Mouse (Mus musculus): ENCODE data around the gene Plbd1. TPM values are rescaled to one million over a fixed set of nuclear protein-coding genes. Genes with fewer than 3 reads are reported as not detected.

Plbd1 gene
- total and polyA plus RNA-seq, 2 experiments from 2014 or later, result 11.9 to 13.3 TPM

DNA sequence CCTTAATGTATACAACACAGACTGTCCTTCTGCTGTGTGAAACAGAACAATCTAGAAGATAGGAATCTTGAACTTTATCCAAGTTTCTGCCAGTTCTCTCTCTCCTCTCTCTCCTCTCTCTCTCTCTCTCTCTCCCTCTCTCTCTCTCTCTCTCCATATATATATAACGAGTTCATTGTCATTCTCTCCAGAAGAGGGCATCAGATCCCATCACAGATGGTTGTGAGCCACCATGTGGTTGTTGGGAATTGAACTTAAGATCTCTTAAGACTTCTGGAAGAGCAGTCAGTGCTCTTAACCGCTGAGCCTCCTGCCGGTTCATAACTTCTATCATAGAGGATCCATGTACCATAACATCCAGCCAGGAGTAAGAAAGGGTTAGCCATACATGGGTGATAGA, 26.7 kb downstream of the Plbd1 start:
- Histone ChIP-seq H3K4me2 (ENCODE audit: low read depth, low read length) (no peak overlapping the region), H3K9ac (replicated peaks; ENCODE audit: low read depth, low read length) (no peak overlapping the region), H3K4me1 (ENCODE audit: control insufficient read depth, insufficient read depth) (no peaks in the 10 kb centered on the region), H3K27me3 (ENCODE audit: control insufficient read depth, insufficient read depth, low read length) (no peaks in the 10 kb centered on the region), H3K4me3 (ENCODE audit: low read depth, low read length) (no peak overlapping the region), H3K9me3 (replicated peaks; ENCODE audit: control insufficient read depth, low read length) (no peaks in the 10 kb centered on the region), H3K36me3 (replicated peaks; ENCODE audit: control insufficient read depth, insufficient read depth, low read length) (no peaks in the 10 kb centered on the region), H3K27ac (ENCODE audit: low read depth) (no peak overlapping the region)
- DNase-seq (ENCODE audit: low spot score), result no peak
- no peak for ATAC-seq (ENCODE audit: insufficient read depth, low read depth)
- 67% methylated on average over 3 of the region's 3 CpGs for WGBS
- TF ChIP-seq CTCF (IDR thresholded peaks at IDR 0.05; ENCODE audit: low read depth) (no peak; the same call in 1 of the 2 replicates), EP300 (IDR thresholded peaks at IDR 0.05; ENCODE audit: low read depth) (no peak)

DNA sequence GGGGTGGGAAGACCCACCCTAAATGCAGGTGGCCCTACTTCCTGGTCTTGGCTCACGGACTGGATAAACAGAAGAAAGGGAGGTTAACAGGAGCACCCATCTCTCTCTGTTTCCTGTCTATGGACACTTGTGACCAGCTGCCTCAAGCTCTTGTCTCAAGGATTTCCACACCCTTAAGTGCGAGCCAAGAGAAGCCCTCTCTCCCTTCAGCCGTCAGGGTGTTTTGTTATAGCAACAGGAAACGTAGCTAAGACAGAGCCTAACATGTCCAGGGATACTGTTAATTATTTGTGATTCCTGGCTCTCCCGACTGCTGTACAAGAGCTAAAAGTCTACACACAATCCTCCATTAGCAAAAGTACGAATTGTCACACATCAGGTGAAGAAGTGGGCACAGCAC, 28.0 kb downstream of the Plbd1 start:
- Histone ChIP-seq H3K27me3 (ENCODE audit: control insufficient read depth, insufficient read depth, low read length) (no peaks in the 10 kb centered on the region), H3K4me2 (ENCODE audit: low read depth, low read length) (no peak overlapping the region), H3K4me3 (ENCODE audit: low read depth, low read length) (no peak overlapping the region), H3K9ac (replicated peaks; ENCODE audit: low read depth, low read length) (no peak overlapping the region), H3K36me3 (replicated peaks; ENCODE audit: control insufficient read depth, insufficient read depth, low read length) (no peaks in the 10 kb centered on the region), H3K4me1 (ENCODE audit: control insufficient read depth, insufficient read depth) (no peaks in the 10 kb centered on the region), H3K9me3 (replicated peaks; ENCODE audit: control insufficient read depth, low read length) (no peaks in the 10 kb centered on the region), H3K27ac (ENCODE audit: low read depth) (no peak overlapping the region)
- no peak for TF ChIP-seq CTCF (IDR thresholded peaks at IDR 0.05; ENCODE audit: low read depth)
- TF ChIP-seq EP300 (IDR thresholded peaks at IDR 0.05; ENCODE audit: low read depth), result no peak
- DNase-seq (ENCODE audit: low spot score) (no peak), ATAC-seq (ENCODE audit: insufficient read depth, low read depth) (no peak)
- WGBS, result 41% methylated on average over 6 of the region's 6 CpGs

DNA sequence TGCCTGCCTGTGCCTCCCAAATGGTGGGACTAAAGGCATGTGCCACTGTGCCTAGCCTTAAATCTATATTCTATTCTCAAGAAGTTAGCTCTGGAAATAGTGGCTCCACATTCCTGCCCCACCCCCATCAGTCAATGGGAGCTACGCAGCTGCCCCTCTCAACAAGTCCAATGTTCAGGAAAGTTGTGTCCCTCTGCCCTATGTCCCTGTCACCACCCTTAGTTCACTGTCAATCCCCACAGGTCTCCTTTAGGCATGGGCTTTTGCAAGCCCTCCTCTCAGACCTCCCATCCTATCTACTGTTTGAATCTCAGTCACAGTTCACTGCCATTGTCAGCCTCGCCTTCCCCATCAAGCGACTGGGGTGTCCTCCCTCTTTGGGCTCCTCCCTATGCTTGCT, 28.6 kb downstream of the Plbd1 start:
- H3K9ac ChIP-seq (replicated peaks; ENCODE audit: low read depth, low read length), result no peak overlapping the region
- no peak overlapping the region for H3K4me2 ChIP-seq (ENCODE audit: low read depth, low read length)
- ATAC-seq (ENCODE audit: insufficient read depth, low read depth) (no peak), DNase-seq (ENCODE audit: low spot score) (no peak)
- TF ChIP-seq CTCF (IDR thresholded peaks at IDR 0.05; ENCODE audit: low read depth) (no peak), EP300 (IDR thresholded peaks at IDR 0.05; ENCODE audit: low read depth) (no peak)
- no peaks in the 10 kb centered on the region for H3K4me1 ChIP-seq (ENCODE audit: control insufficient read depth, insufficient read depth)
- H3K27ac ChIP-seq (ENCODE audit: low read depth), result no peak overlapping the region
- H3K36me3 ChIP-seq (replicated peaks; ENCODE audit: control insufficient read depth, insufficient read depth, low read length), result no peaks in the 10 kb centered on the region
- H3K4me3 ChIP-seq (ENCODE audit: low read depth, low read length), result no peak overlapping the region
- no peaks in the 10 kb centered on the region for H3K9me3 ChIP-seq (replicated peaks; ENCODE audit: control insufficient read depth, low read length)
- H3K27me3 ChIP-seq (ENCODE audit: control insufficient read depth, insufficient read depth, low read length), result no peaks in the 10 kb centered on the region
- whole genome bisulfite sequencing, result 84% methylated on average over 3 of the region's 3 CpGs

DNA sequence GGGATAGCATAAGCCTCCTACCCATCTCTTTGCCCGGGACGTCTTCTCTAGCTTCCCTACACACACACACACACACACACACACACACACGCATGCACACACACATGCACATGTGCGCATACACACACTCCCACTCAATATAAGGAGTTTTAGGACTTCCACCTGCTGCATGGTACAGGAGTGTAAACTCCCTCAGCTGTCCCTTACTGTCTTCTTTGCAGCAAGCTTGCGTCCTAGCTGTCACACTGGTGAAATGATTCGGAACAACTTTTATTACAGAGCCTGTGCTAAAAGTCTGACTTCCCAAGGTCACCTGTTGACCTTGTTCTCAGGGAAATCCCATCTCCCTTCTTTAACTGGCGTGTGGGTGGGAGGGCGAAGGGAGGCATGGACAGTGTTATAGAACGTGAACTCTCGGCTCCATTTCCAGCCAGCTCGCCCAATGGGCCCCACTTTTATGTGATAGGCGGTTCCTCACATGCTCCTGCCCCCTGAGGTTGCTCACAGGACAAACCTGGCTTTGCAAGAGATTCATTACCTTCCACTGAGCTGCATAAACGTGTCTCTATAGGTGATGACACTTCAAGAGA, 29.7 kb downstream of the Plbd1 start:
- no peak for ATAC-seq (ENCODE audit: insufficient read depth, low read depth)
- TF ChIP-seq CTCF (IDR thresholded peaks at IDR 0.05; ENCODE audit: low read depth) (no peak), EP300 (IDR thresholded peaks at IDR 0.05; ENCODE audit: low read depth) (no peak)
- WGBS, result 75% methylated on average over 13 of the region's 13 CpGs
- Histone ChIP-seq H3K4me2 (ENCODE audit: low read depth, low read length) (no peak overlapping the region), H3K4me3 (ENCODE audit: low read depth, low read length) (no peak overlapping the region), H3K9ac (replicated peaks; ENCODE audit: low read depth, low read length) (no peak overlapping the region), H3K4me1 (ENCODE audit: control insufficient read depth, insufficient read depth) (no peaks in the 10 kb centered on the region), H3K9me3 (replicated peaks; ENCODE audit: control insufficient read depth, low read length) (no peaks in the 10 kb centered on the region), H3K27ac (ENCODE audit: low read depth) (no peak overlapping the region), H3K27me3 (ENCODE audit: control insufficient read depth, insufficient read depth, low read length) (no peaks in the 10 kb centered on the region), H3K36me3 (replicated peaks; ENCODE audit: control insufficient read depth, insufficient read depth, low read length) (no peaks in the 10 kb centered on the region)
- no peak for DNase-seq (ENCODE audit: low spot score)

DNA sequence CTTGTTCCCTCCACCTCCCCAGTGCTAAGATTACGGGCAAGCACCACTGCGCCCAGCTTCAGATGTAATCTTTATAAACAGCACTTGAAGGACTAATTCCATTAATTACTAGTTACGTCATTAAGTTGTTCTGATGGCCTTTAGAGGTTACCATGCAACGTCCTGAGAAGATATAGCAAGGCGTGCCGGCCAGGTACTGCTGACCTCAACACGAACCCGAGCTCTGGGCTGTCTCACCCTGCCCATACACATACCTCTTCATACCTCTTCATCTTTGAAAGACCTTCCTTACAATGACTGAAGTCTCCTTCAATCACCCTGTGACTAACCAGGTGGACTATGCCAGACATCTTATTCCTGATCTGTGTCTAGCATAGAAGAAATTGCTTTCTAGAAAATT, 30.2 kb downstream of the Plbd1 start:
- Histone ChIP-seq H3K9me3 (replicated peaks; ENCODE audit: control insufficient read depth, low read length) (no peaks in the 10 kb centered on the region), H3K27ac (ENCODE audit: low read depth) (no peak overlapping the region), H3K4me1 (ENCODE audit: control insufficient read depth, insufficient read depth) (no peaks in the 10 kb centered on the region), H3K9ac (replicated peaks; ENCODE audit: low read depth, low read length) (no peak overlapping the region), H3K4me3 (ENCODE audit: low read depth, low read length) (no peak overlapping the region), H3K4me2 (ENCODE audit: low read depth, low read length) (no peak overlapping the region), H3K27me3 (ENCODE audit: control insufficient read depth, insufficient read depth, low read length) (no peaks in the 10 kb centered on the region), H3K36me3 (replicated peaks; ENCODE audit: control insufficient read depth, insufficient read depth, low read length) (no peaks in the 10 kb centered on the region)
- no peak for DNase-seq (ENCODE audit: low spot score)
- 86% methylated on average over 8 of the region's 8 CpGs for WGBS
- no peak for TF ChIP-seq CTCF (IDR thresholded peaks at IDR 0.05; ENCODE audit: low read depth)
- no peak for ATAC-seq (ENCODE audit: insufficient read depth, low read depth)

DNA sequence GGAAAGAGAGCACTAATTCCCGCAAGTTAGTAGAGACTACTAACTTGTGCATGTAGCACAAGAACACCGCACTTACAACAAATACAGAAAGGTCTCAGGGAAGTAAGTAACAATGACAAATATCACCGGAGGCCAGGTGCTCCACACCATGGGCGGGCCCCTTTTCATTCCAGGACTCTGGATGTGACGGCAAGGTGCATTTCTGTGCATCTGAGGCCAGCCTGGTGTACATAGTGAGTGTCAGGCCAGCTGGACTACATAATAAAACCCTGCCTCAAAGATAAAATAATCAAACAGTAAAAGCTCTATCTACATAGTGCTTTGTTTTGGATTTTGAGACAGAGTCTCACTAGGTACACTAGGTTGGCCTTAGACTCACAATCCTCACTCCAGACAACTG, 32.1 kb downstream of the Plbd1 start:
- no peak for DNase-seq (ENCODE audit: low spot score)
- Histone ChIP-seq H3K4me2 (ENCODE audit: low read depth, low read length) (no peak overlapping the region), H3K9me3 (replicated peaks; ENCODE audit: control insufficient read depth, low read length) (no peaks in the 10 kb centered on the region), H3K36me3 (replicated peaks; ENCODE audit: control insufficient read depth, insufficient read depth, low read length) (no peaks in the 10 kb centered on the region), H3K4me1 (ENCODE audit: control insufficient read depth, insufficient read depth) (no peaks in the 10 kb centered on the region), H3K4me3 (ENCODE audit: low read depth, low read length) (no peak overlapping the region), H3K27ac (ENCODE audit: low read depth) (no peak overlapping the region), H3K9ac (replicated peaks; ENCODE audit: low read depth, low read length) (no peak overlapping the region), H3K27me3 (ENCODE audit: control insufficient read depth, insufficient read depth, low read length) (no peaks in the 10 kb centered on the region)
- TF ChIP-seq EP300 (IDR thresholded peaks at IDR 0.05; ENCODE audit: low read depth), result no peak
- TF ChIP-seq CTCF (IDR thresholded peaks at IDR 0.05; ENCODE audit: low read depth), result no peak
- no peak for ATAC-seq (ENCODE audit: insufficient read depth, low read depth)
- 88% methylated on average over 5 of the region's 5 CpGs for WGBS

Measured in heart, postnatal 0 days (tissue).